Mouse (Mus musculus): ENCODE data around the gene Psme3.

DNA sequence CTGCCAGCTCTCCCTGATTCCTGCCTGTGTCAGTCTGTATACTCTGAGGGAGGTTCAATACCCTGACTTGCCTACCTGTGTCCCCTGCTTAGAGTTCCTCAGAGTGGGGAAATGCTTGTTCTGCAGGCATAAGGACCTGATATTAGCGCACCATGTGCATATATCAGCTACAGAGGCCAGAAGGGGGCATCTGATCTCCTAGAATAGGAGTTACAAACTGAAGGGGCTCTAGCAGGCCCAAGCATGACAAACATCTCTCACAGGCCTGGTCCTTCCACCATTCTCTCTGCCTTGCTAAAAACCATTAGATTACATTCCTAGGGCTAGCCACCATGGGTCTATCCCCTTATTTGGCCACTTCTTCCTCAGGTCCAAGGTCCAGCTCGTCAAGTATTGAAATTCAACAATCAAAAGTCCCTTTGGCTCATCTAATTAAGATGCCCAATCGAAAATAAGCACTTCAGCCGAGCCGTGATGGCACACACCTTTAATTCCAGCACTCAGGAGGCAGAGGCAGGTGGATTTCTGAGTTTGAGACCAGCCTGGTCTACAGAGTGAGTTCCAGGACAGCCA, 38.5 kb downstream of the Psme3 start:
- no peak for TF ChIP-seq CTCF (IDR thresholded peaks at IDR 0.05; ENCODE audit: control insufficient read depth, insufficient read depth, insufficient read length)
- TF ChIP-seq USF1 (IDR thresholded peaks at IDR 0.05; ENCODE audit: low read depth) = no peak
- no peak for TF ChIP-seq MAX (IDR thresholded peaks at IDR 0.05)
- TF ChIP-seq MYOD1 (IDR thresholded peaks at IDR 0.05; ENCODE audit: control insufficient read depth, insufficient read length, low read depth) = no peak
- no peak for TF ChIP-seq FOSL1 (IDR thresholded peaks at IDR 0.05; ENCODE audit: insufficient read depth, low read length, poor library complexity, severe bottlenecking)
- TF ChIP-seq MYOG (IDR thresholded peaks at IDR 0.05; ENCODE audit: control insufficient read depth, extremely low read depth, insufficient read length) = no peak
- TF ChIP-seq CEBPB (IDR thresholded peaks at IDR 0.05; ENCODE audit: low read depth) = no peak

All from C2C12 (cell line).